Mouse (Mus musculus): ENCODE data around the gene Tmem132e. TPM values are rescaled to one million over a fixed set of nuclear protein-coding genes. Genes with fewer than 3 reads are reported as not detected.

Gene Tmem132e
- polyA plus RNA-seq, 2 experiments from 2014 or later = not detected

DNA sequence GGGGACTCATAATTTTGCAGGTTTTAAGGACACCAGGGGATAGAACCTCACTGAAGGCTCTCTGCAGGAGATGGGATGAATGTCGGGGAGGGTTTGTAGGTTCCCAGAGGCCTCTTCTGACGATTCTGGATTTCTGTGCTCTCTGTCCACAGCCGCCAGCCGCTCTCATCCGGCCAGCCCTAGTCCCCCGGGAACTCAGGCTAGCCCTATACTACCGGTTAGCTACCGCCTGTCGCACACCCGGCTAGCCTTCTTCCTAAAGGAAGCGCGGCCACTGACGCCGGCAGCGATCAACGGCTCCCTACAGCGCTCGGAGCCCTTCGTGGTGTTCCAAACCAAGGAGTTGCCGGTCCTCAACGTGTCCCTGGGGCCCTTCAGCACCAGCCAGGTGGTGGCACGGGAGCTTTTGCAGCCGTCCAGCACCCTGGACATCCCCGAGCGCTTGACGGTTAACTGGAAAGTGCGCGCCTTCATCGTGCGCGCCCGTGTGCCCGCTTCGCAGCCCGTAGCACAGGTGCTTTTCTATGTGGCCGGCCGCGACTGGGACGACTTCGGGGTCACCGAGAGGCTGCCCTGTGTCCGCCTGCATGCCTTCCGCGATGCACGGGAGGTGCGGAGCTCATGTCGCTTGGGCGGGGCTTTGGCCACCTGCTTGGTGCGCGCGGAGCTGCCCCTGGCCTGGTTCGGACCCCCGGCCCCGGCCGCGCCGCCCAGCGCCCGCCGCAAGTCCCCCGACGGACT is 45.6 kb downstream of the Tmem132e start:
- ATAC-seq = no peak

DNA sequence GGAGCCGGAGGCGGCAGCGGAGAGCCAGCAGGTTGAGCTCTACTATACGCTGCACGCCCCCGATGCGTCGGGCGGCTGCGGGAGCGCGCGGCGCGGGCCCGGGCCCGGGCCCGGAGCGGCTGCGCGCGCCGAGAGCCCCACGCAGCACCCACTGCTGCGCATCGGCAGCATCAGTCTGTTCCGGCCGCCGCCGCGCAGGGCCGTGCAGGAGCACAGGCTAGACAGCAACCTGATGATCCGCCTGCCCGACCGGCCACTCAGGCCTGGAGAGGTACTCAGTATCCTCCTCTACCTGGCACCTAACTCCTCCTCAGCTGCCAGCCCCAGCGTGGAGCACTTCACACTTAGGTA is 46.1 kb downstream of the Tmem132e start:
- no peak for ATAC-seq

- ATAC-seq = no peak
Observed at GRCm38 (mm10) chr11:82448485-82448884, 59.8 kb downstream of the Tmem132e start.

- ATAC-seq = no peak
Observed at GRCm38 (mm10) chr11:82452516-82452915, 63.8 kb downstream of the Tmem132e start.

GRCm38 (mm10) chr11:82453230-82453629 is 64.5 kb downstream of the Tmem132e start:
- ATAC-seq = no peak

DNA sequence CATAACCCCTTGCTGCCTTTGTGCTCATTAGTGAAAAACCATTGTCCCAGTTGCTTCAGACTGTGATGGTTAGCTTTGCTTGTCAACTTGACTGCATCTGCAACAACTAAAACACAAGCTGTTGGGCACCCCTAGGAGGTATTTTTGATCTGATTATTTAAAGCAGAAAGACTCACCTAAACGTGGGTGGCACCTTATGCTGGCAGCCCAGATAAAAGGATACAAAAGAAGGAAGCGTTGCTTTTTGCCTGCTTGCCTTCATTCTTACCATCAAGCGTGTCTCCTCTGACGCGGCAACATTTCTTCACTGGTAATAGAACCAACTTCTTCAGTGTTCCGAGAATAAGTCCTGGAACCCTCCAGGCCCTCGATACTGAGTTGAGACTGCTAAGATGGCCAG is 72.6 kb downstream of the Tmem132e start:
- no peak for ATAC-seq

GRCm38 (mm10) chr11:82465536-82465935 is 76.8 kb downstream of the Tmem132e start:
- ATAC-seq = no peak

- no peak for ATAC-seq
Observed at GRCm38 (mm10) chr11:82467218-82467617, 78.5 kb downstream of the Tmem132e start.

DNA sequence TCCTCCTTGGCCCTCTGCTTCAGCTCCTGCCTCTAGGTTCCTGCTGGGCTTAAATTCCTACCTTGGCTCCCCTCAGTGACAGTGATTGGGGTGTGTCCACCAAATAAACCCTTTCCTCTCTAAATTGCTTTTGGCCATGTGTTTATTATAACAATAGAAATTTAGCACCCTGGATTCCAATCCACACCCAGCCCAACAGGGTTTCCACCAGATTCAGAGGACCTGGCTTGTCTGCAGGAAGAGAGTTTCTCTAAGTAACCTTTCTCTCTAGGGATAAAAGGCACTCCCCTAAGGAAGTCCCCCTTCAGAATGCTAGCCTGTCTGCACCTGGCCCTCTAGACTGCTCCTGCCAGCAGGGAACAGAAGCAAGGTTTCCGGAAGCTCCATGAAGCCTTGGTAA is 82.4 kb downstream of the Tmem132e start:
- no peak for ATAC-seq

DNA sequence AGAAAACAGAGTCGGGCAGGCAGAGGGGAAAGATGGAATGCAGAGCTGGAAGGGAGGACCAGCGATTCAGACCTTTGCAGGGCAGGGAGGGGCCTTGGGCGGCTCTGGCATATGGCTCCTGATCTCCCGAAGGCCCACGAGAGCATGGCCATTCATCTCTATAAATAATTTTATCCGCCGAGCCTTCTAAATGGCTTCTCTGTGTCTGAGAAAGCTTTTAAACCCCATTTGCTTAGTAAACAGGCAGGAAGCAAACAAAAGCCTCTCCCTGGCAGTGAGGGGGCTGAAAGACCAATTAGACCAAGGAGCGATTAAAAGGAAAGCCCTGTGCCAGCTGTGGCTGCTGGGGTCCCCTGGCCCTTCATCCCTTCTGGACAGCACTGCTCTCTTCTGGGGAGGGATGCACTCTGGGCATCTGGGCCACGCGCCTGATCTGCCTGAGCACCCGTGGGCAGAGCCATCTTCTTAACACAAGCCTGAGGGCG is 84.5 kb downstream of the Tmem132e start:
- no peak for ATAC-seq

GRCm38 (mm10) chr11:82476092-82476491 is 87.4 kb downstream of the Tmem132e start:
- no peak for ATAC-seq

- ATAC-seq = no peak
Observed at GRCm38 (mm10) chr11:82477412-82477811, 88.7 kb downstream of the Tmem132e start.

- ATAC-seq = no peak
Observed at GRCm38 (mm10) chr11:82480941-82481340, 92.2 kb downstream of the Tmem132e start.

DNA sequence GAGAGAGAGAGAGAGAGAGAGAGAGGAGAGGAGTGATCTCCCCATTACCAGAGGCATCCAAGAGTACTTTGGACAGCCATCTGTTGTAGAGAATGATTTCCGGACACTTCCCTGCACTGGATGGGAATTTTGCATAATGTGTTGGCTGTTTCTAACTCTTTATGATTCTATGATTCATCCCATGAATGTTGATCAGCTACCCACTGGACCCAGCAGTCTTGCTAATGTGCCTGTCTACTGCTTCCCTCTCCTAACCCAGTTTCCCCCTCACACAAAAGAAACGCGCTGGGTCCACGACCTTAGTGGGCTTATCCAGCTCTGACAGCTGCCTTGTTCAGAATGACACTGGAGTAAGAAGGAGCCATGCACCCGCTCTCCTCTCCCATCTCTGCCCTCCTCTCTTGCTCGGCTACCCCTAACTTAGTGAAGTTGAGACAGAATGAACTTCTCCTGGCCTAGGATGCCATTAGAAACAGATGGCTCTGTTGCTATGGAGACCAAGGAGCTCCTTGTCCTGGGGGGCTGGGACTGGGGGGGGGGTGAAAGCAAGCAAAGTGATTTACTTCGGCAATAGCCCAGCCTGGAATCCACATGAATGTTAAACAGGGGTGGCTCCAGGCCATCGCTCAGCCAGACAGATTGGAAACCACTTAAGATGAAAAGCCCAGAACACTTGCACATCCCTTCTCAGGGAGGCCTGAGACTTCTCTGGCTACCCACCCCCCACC is 98.8 kb downstream of the Tmem132e start:
- no peak for ATAC-seq

- no peak for ATAC-seq
Observed at GRCm38 (mm10) chr11:82490896-82491295, 102.2 kb downstream of the Tmem132e start.

Other genes with a start within 250 kb of the Tmem132e start
- gene Ccl1, start 83.2 kb upstream of the Tmem132e start, polyA plus RNA-seq (2017; shearing (Covaris generic)) = 10 to 100 TPM in 1 of 2 experiments, 1 to 10 TPM in 1; 9.8 to 13.2 TPM

Measured in CD4-positive, CD25-positive, alpha-beta regulatory T cell, adult 4 months (primary cell).